Mouse (Mus musculus) midbrain, embryonic 12.5 days (tissue): ENCODE measurements at regions not wholly inside any gene's neighbourhood (a gene's known extent, or its start where the extent isn't known, plus 50 kb on each side); places are given as distances from the start of the nearest gene placed in this dataset.

ENCODE experiments used
- ATAC-seq: fragments of 200-750 bp; cut with Nextera tagmentation; 2 replicates; pipeline ENCODE4 v1.8.0; 2017; ENCODE audit warnings: low read depth, moderate TSS enrichment, moderate library complexity; ENCODE audit not compliant: low FRiP score
- H3K27ac ChIP-seq: fragments of 300-500 bp; sonication (generic); replicated peaks from 2 replicates; pipeline ENCODE4 v1.5.1; 2016; ENCODE audit warnings: mild to moderate bottlenecking
- H3K27me3 ChIP-seq: fragments of 300-500 bp; sonication (generic); 2 replicates; pipeline ENCODE4 v1.6.1; 2016; ENCODE audit warnings: mild to moderate bottlenecking
- H3K36me3 ChIP-seq: fragments of 300-500 bp; sonication (generic); 2 replicates; pipeline ENCODE4 v1.6.1; 2016
- H3K4me1 ChIP-seq: fragments of 300-500 bp; sonication (generic); 2 replicates; pipeline ENCODE4 v1.6.1; 2016
- H3K4me2 ChIP-seq: fragments of 300-500 bp; sonication (generic); replicated peaks from 2 replicates; pipeline ENCODE4 v1.6.1; 2016; ENCODE audit warnings: mild to moderate bottlenecking, moderate library complexity
- H3K4me3 ChIP-seq: fragments of 300-500 bp; sonication (generic); 2 replicates; pipeline ENCODE4 v1.5.1; 2016; ENCODE audit warnings: mild to moderate bottlenecking
- H3K9ac ChIP-seq: fragments of 300-500 bp; sonication (generic); replicated peaks from 2 replicates; pipeline ENCODE4 v1.6.1; 2016; ENCODE audit warnings: mild to moderate bottlenecking, moderate library complexity
- H3K9me3 ChIP-seq: fragments of 300-500 bp; sonication (generic); 2 replicates; pipeline ENCODE4 v1.6.1; 2016; ENCODE audit warnings: mild to moderate bottlenecking
- WGBS: fragments of 180-500 bp; shearing (Covaris S2); methylation state at CpG from one replicate; pipeline ENCODE4 v1.1.7; 2016; 5-methylcytosine and 5-hydroxymethylcytosine counted together

DNA sequence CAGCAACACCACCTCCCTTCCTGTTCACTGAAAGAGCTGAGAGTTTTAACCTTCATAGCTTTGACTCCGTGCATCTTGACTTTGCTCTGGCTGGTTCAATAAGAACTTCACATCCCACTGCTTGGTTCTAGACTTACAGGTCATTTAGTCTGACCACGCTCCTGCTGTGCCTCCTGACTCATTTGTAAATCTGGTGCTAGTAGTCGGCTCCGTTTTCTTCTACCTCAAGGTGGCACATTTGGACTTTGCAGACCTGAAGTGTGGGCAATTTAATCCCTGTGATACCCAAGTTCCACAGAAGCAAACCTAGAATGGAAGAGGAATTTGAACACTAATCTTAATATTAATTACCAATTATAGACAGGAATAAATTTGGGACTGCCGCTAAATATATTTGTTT lies 497.9 kb downstream of the Epm2a start:
- Histone ChIP-seq H3K9me3 (no peaks in the 10 kb centered on the region), H3K27me3 (no peaks in the 10 kb centered on the region), H3K27ac (no peak overlapping the region), H3K36me3 (no peaks in the 10 kb centered on the region), H3K4me3 (no peak overlapping the region), H3K4me1 (no peaks in the 10 kb centered on the region), H3K9ac (no peak overlapping the region), H3K4me2 (no peak overlapping the region)
- 81% methylated on average over 5 of the region's 5 CpGs for WGBS
- no peak for ATAC-seq

DNA sequence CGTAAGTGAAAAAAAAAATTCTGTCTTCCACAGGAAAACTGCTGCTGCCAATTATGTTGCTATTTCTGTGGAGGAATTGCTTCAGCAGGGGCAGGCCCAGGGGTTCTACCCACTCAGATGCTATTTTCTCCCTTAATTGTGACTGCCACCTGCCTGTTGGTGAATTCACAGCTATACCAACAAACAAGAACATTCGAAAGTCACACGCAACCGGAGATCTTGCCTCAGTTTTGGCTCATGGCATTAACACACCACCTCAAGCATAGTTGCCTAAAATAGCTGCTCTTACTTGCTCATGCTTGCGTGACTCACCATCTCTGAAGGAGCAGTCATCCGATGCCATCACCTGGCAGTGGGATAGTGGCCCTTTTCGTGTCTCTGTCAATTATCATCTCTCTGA lies 498.3 kb downstream of the Epm2a start:
- H3K4me1 ChIP-seq, result no peaks in the 10 kb centered on the region
- no peaks in the 10 kb centered on the region for H3K36me3 ChIP-seq
- H3K27ac ChIP-seq, result no peak overlapping the region
- ATAC-seq, result no peak
- 92% methylated on average over 7 of the region's 7 CpGs for WGBS
- H3K9me3 ChIP-seq, result no peaks in the 10 kb centered on the region
- H3K27me3 ChIP-seq, result no peaks in the 10 kb centered on the region
- H3K4me2 ChIP-seq, result no peak overlapping the region
- no peak overlapping the region for H3K9ac ChIP-seq
- H3K4me3 ChIP-seq, result no peak overlapping the region

DNA sequence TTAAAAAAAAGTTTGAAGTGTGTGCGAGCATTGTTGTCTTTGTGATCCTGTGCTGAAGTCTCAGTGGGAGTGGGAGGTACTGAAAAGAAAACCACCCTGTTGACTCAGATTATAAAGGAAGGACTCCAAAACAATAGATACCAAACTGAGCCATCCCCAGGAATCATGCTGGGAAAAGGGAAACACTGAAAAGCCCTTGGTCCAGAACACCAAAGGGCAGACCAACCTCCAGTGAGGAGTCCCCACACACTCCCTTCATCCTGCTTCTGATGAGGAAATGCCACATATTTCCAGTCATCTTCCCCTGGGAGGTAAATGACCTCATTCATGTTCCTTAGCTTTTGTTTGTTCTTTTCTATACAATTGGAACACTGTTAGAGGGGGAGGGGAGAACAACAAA lies 502.9 kb downstream of the Epm2a start:
- ATAC-seq, result no peak

DNA sequence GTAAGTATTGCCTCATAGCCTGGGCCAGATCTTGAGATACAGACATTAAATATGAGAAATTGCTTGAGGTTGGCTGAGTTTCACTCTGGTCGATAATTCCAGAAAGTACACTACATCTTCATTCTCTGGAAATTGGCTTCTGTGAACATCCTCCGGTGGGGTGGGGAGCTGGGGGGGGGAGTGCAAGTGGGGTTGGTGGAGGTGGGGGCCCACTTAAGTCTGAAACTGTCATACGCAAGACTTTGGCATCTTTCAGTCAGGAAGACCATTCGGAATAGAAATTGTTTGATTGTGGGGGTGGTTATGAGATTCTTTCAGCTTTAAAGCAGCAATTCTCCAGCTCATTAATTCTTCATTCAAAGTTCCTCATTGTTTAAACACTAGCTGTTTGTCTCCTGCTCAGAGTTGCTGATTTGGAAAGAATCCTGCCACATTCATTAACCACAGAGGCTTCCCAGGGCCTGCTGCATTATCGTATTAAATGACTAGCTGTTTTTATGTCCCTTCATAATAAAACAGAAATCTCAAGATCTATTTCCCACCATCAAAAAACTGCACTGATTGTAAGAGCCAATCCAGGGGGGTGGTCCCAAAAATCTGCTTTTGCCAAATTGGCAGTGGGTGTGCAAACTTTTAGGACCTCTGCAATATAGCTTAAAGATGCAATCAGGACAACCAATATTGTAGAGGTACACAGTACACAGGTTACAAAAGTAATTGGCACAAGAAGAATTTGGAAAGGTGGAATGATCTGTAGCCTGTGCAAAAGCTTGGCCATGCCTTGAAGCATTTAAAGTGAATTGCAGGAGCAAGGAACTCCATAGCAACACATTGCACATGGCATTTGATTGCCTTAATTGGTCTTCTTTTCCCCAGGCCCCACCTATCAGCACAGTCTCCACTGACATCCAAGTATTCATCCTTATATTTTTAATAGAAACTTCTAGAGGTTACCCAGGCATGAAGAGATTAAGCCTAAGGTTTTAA lies 532.2 kb downstream of the Epm2a start:
- Histone ChIP-seq H3K4me3 (no peak overlapping the region), H3K4me2 (no peak overlapping the region), H3K4me1 (no peaks in the 10 kb centered on the region; the same call in 1 of the 2 replicates), H3K27ac (no peak overlapping the region), H3K9ac (no peak overlapping the region), H3K27me3 (no peaks in the 10 kb centered on the region), H3K9me3 (no peaks in the 10 kb centered on the region), H3K36me3 (no peaks in the 10 kb centered on the region)
- ATAC-seq, result peak; percentile 71; the same call in 1 of the 2 replicates
- WGBS, result 33% methylated on average over 5 of the region's 5 CpGs

More for the DNA sequence above, 502.9 kb downstream of the Epm2a start:
- Histone ChIP-seq H3K27ac (no peak overlapping the region), H3K4me3 (no peak overlapping the region), H3K4me1 (no peaks in the 10 kb centered on the region), H3K9ac (no peak overlapping the region), H3K36me3 (no peaks in the 10 kb centered on the region), H3K9me3 (no peaks in the 10 kb centered on the region), H3K4me2 (no peak overlapping the region), H3K27me3 (no peaks in the 10 kb centered on the region)
- 31% methylated on average over 1 of the region's 1 CpGs for WGBS

DNA sequence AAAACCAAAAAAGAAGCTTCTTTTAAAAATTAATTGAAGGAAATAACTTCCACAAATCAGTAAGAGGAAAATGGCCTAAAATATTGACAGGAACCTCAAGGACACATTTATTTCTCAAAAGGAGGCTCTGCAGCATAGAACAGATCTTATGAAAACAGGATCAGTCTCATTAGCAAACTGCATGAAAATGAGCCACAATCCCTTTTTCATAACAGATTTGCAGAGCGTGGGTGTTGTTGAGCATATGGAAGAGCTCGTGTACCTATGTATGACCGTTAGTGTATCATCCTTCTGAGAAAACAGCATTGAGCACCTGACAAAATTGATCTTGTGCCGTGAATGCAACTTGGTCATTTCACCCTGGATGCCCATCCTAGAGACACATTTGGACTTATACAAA lies 543.0 kb downstream of the Epm2a start:
- no peak overlapping the region for H3K4me2 ChIP-seq
- no peak overlapping the region for H3K4me3 ChIP-seq
- no peaks in the 10 kb centered on the region for H3K9me3 ChIP-seq
- 90% methylated on average over 4 of the region's 4 CpGs for WGBS
- no peaks in the 10 kb centered on the region for H3K4me1 ChIP-seq
- no peaks in the 10 kb centered on the region for H3K27me3 ChIP-seq
- H3K9ac ChIP-seq, result no peak overlapping the region
- no peak for ATAC-seq
- no peak overlapping the region for H3K27ac ChIP-seq
- no peaks in the 10 kb centered on the region for H3K36me3 ChIP-seq

DNA sequence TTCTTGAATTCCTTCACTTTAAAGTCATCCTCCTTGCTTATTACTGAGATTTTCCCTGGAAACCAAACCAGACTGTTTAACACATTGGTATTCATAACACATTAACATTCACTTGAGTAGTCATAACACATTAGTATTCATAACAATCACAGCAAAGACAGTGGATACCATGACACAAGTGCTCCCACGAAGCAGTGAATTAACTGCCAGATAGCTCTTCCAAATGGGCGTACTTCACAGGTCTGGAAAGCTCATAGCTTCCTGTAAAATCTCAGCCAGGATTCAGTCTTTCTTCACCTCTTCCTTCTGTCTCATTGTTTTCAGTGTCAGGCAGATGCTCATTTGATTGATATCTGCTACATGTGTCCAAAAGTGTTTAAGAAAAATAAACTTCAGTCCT lies 545.7 kb downstream of the Epm2a start:
- no peak overlapping the region for H3K4me2 ChIP-seq
- H3K36me3 ChIP-seq, result no peaks in the 10 kb centered on the region
- WGBS, result 80% methylated on average over 2 of the region's 2 CpGs
- H3K9me3 ChIP-seq, result no peaks in the 10 kb centered on the region
- H3K4me3 ChIP-seq, result no peak overlapping the region
- H3K27me3 ChIP-seq, result no peaks in the 10 kb centered on the region
- no peak for ATAC-seq
- H3K4me1 ChIP-seq, result no peaks in the 10 kb centered on the region
- H3K27ac ChIP-seq, result no peak overlapping the region
- no peak overlapping the region for H3K9ac ChIP-seq

DNA sequence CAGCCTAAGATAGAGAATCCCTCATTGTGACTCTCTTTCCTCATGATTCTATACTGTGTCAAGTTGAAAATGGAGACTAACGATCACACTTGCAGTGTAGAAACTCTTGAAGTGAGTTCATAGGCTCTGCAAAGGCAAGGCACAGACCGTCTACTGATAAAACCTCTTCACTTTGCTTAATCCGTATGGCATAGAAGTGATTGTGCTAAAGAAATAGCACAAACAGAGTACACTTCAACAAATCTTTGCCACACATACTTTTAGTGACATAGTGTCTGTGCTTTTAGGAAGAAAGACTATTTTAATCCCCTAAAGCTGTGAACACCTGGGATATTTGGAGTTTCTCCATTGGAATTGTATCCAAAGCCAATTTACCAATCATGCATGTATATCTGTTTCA lies 578.9 kb downstream of the Epm2a start:
- no peak overlapping the region for H3K4me3 ChIP-seq
- H3K9ac ChIP-seq, result no peak overlapping the region
- whole genome bisulfite sequencing, result 92% methylated on average over 3 of the region's 3 CpGs
- ATAC-seq, result no peak
- no peak overlapping the region for H3K4me2 ChIP-seq
- no peak overlapping the region for H3K27ac ChIP-seq
- H3K9me3 ChIP-seq, result no peaks in the 10 kb centered on the region
- H3K36me3 ChIP-seq, result no peaks in the 10 kb centered on the region
- no peaks in the 10 kb centered on the region for H3K4me1 ChIP-seq
- no peaks in the 10 kb centered on the region for H3K27me3 ChIP-seq

DNA sequence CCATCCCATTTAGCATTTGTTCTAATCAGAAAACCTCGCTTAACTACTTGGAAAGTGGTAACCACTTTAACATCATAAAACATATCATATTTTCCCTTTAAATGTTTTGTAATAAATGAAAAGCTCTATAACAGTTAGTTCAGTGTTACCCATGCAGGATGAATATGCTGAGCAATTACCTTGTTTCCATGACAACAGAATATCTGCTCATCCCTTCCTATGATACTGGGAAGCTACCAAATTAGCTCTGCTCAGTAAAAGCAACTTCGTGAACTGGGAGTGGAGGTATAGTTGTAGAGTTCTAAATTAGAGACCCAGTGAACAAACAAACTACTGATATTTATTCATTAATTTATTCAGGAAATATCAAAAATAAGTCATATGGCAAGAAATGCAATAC lies 595.0 kb downstream of the Epm2a start:
- WGBS, result 87% methylated on average over 2 of the region's 2 CpGs
- Histone ChIP-seq H3K9me3 (no peaks in the 10 kb centered on the region), H3K4me3 (no peak overlapping the region), H3K4me1 (no peaks in the 10 kb centered on the region), H3K4me2 (no peak overlapping the region), H3K27me3 (no peaks in the 10 kb centered on the region), H3K9ac (no peak overlapping the region), H3K27ac (no peak overlapping the region), H3K36me3 (no peaks in the 10 kb centered on the region)
- ATAC-seq, result no peak

DNA sequence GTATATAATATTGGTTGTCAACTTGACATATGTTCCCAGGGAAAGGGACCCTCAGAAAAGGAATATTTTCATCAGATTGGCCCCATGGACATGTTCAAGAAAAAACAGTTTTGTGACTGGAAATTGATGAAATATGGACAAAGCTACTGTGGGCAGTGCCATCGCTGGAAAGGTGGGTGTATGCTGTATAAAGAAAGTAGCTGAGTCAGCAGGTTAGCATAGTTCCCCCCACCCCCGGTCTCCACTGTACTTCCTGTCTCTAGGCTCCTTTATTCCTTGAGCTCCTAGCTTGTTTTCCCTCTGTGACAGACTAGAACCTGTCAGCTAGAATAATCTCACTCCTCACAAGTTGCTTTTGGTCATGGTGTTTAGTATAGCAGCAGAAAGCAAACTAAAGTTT lies 599.6 kb downstream of the Epm2a start:
- no peak overlapping the region for H3K27ac ChIP-seq
- no peaks in the 10 kb centered on the region for H3K36me3 ChIP-seq
- no peak for ATAC-seq
- no peaks in the 10 kb centered on the region for H3K4me1 ChIP-seq
- H3K9ac ChIP-seq, result no peak overlapping the region
- H3K4me3 ChIP-seq, result no peak overlapping the region
- H3K27me3 ChIP-seq, result no peaks in the 10 kb centered on the region
- H3K4me2 ChIP-seq, result no peak overlapping the region
- no peaks in the 10 kb centered on the region for H3K9me3 ChIP-seq
- WGBS, result 87% methylated on average over 2 of the region's 2 CpGs

DNA sequence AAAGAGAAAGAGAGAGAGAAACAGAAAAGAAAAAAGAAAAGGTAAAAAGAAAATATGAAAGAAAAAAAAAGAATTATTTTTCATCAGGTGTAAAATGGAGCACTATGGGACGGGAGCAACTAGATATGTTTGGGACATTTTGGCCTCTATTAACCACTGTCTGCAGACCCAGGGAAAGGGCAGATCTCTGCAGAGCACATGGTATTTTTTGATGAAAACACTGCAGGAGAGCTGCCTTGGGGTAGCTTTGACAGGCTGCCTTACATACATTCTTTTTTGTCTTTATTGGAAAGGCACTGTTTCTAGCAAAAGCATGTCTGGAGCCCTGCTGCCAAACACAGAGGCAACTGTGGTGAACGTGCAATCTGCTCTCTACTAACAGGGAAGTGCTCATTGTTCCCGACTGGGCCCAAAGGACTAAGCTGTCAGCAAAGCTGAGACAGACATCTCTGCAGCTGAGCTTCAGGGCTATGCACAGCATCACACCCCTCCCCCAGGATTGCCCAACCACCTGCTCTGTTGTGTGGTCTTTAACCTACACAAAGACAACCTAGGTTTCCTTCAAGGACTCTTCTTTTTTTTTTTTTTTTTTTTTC lies 617.2 kb downstream of the Epm2a start:
- no peak overlapping the region for H3K27ac ChIP-seq
- H3K4me3 ChIP-seq, result no peak overlapping the region
- H3K36me3 ChIP-seq, result no peaks in the 10 kb centered on the region
- no peaks in the 10 kb centered on the region for H3K9me3 ChIP-seq
- no peak overlapping the region for H3K9ac ChIP-seq
- no peaks in the 10 kb centered on the region for H3K27me3 ChIP-seq
- 20% methylated on average over 3 of the region's 3 CpGs for WGBS
- no peak overlapping the region for H3K4me2 ChIP-seq
- ATAC-seq, result peak; percentile 91
- H3K4me1 ChIP-seq, result no peaks in the 10 kb centered on the region

DNA sequence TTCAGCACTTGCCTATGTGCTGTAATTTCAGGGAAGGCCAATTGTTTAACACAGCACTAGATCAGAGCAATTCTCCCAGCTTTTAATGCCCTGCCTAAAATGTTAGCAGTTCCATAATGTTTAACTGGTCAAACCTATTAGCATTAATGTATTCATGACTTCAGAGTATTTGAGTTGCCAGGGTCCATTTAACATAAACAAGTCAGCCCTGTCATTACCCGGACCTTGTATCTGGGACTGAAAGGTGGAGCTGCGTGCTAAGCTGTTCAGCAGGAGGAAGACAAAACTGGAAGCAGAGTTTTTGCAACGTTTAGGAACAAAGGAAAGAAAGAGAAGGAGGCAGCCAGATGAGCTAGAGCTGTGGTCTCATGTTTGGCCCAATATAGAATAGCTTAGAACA lies 661.8 kb downstream of the Epm2a start:
- 30% methylated on average over 3 of the region's 3 CpGs for WGBS
- H3K9me3 ChIP-seq, result no peaks in the 10 kb centered on the region
- no peaks in the 10 kb centered on the region for H3K36me3 ChIP-seq
- no peak overlapping the region for H3K27ac ChIP-seq
- no peak overlapping the region for H3K4me3 ChIP-seq
- no peaks in the 10 kb centered on the region for H3K27me3 ChIP-seq
- H3K9ac ChIP-seq, result no peak overlapping the region
- H3K4me2 ChIP-seq, result no peak overlapping the region
- ATAC-seq, result peak; percentile 60; the same call in 1 of the 2 replicates
- H3K4me1 ChIP-seq, result no peaks in the 10 kb centered on the region

DNA sequence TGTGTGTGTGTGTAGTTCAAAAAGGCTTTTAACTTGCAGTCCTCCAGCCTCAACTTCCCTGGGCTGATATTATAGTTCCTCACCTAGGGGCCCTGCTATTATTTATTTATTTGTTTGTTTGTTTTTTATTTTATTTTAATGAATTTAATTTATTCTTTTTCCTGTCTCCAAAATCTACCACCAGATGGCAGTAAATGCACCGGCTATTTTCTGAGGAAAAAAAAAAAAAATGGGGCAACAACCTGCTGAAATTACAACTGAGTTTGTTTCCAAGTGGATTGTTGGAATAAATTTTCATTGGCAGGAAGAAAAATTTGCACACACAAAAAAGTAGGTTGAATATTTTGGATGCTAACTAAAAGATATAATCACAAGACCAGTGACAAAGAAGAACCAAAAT lies 662.7 kb downstream of the Epm2a start:
- H3K36me3 ChIP-seq, result no peaks in the 10 kb centered on the region
- H3K4me1 ChIP-seq, result no peaks in the 10 kb centered on the region
- no peak overlapping the region for H3K27ac ChIP-seq
- no peak overlapping the region for H3K4me2 ChIP-seq
- no peak for ATAC-seq
- H3K9ac ChIP-seq, result no peak overlapping the region
- H3K9me3 ChIP-seq, result no peaks in the 10 kb centered on the region
- H3K27me3 ChIP-seq, result no peaks in the 10 kb centered on the region
- no peak overlapping the region for H3K4me3 ChIP-seq
- WGBS, result 51% methylated on average over 1 of the region's 1 CpGs
